Mouse (Mus musculus) limb, embryonic 13.5 days (tissue): ENCODE measurements around the gene Gab1. TPM values are rescaled to one million over a fixed set of nuclear protein-coding genes. Genes with fewer than 3 reads are reported as not detected.
"Not testable (repeated sequence)": the region's sequence is repeated elsewhere in the genome, so short reads cannot be mapped to it uniquely, and the experiment has no call there.

Experiments used
- ATAC-seq: fragments of 200-750 bp; cut with Nextera tagmentation; 2 replicates; pipeline ENCODE4 v1.8.0; 2017; ENCODE audit warnings: low read depth, moderate number of reproducible peaks, moderate TSS enrichment; ENCODE audit not compliant: low FRiP score
- H3K27ac ChIP-seq: fragments of 300-500 bp; sonication (generic); 2 replicates; pipeline ENCODE4 v1.5.1; 2015; ENCODE audit warnings: inconsistent platforms, mild to moderate bottlenecking, moderate library complexity
- H3K27me3 ChIP-seq: fragments of 300-500 bp; sonication (generic); 2 replicates; pipeline ENCODE4 v1.6.1; 2015; ENCODE audit warnings: mild to moderate bottlenecking, inconsistent platforms
- H3K36me3 ChIP-seq: fragments of 300-500 bp; sonication (generic); 2 replicates; pipeline ENCODE4 v1.6.1; 2015; ENCODE audit warnings: inconsistent platforms, mild to moderate bottlenecking, moderate library complexity
- H3K4me1 ChIP-seq: fragments of 300-500 bp; sonication (generic); 2 replicates; pipeline ENCODE4 v1.6.1; 2015; ENCODE audit warnings: inconsistent platforms
- H3K4me2 ChIP-seq: fragments of 300-500 bp; sonication (generic); replicated peaks from 2 replicates; pipeline ENCODE4 v1.6.1; 2015; ENCODE audit warnings: inconsistent platforms, mild to moderate bottlenecking, moderate library complexity
- H3K4me3 ChIP-seq: fragments of 300-500 bp; sonication (generic); 2 replicates; pipeline ENCODE4 v1.5.1; 2015; ENCODE audit warnings: moderate library complexity, mild to moderate bottlenecking, inconsistent platforms
- H3K9ac ChIP-seq: fragments of 300-500 bp; sonication (generic); 2 replicates; pipeline ENCODE4 v1.6.1; 2015; ENCODE audit warnings: mild to moderate bottlenecking, inconsistent platforms
- H3K9me3 ChIP-seq: fragments of 300-500 bp; sonication (generic); 2 replicates; pipeline ENCODE4 v1.6.1; 2016; ENCODE audit warnings: inconsistent platforms
- WGBS: fragments of 180-500 bp; shearing (Covaris S2); methylation state at CpG from one replicate; pipeline ENCODE4 v1.1.7; 2015; 5-methylcytosine and 5-hydroxymethylcytosine counted together
- polyA plus RNA-seq: library from polyadenylated mRNA; unstranded; fragments of >200 nt; fragmentation: Nextera tagmentation; extraction: Ambion mirVana; gene quantifications from 2 replicates; pipeline ENCODE4 v1.2.1, GENCODE M21; 2015

Gene Gab1
- polyA plus RNA-seq, 1 experiment from 2014 or later = 24.3 TPM

GRCm38 (mm10) chr8:80753017-80753715 lies 127.2 kb downstream of the Gab1 start:
- H3K4me2 ChIP-seq = no peak overlapping the region
- no peak overlapping the region for H3K9ac ChIP-seq
- H3K27ac ChIP-seq = no peak overlapping the region
- 28% methylated on average over 9 of the region's 9 CpGs for WGBS
- H3K36me3 ChIP-seq = no peaks in the 10 kb centered on the region
- ATAC-seq = no peak
- no peak overlapping the region for H3K4me3 ChIP-seq
- H3K9me3 ChIP-seq = no peaks in the 10 kb centered on the region
- H3K4me1 ChIP-seq = no peaks in the 10 kb centered on the region
- no peaks in the 10 kb centered on the region for H3K27me3 ChIP-seq

- Histone ChIP-seq H3K4me3 (no peak overlapping the region), H3K4me2 (no peak overlapping the region), H3K4me1 (no peaks in the 10 kb centered on the region), H3K9me3 (no peaks in the 10 kb centered on the region), H3K27ac (no peak overlapping the region), H3K36me3 (no peaks in the 10 kb centered on the region), H3K9ac (no peak overlapping the region), H3K27me3 (no peaks in the 10 kb centered on the region)
- ATAC-seq = no peak
- 82% methylated on average over 7 of the region's 7 CpGs for WGBS
These were observed 127.9 kb downstream of the Gab1 start for GRCm38 (mm10) chr8:80752429-80752828.

GRCm38 (mm10) chr8:80749091-80749490 lies 131.2 kb downstream of the Gab1 start:
- no peak overlapping the region for H3K9ac ChIP-seq
- WGBS = 91% methylated on average over 4 of the region's 4 CpGs
- no peaks in the 10 kb centered on the region for H3K36me3 ChIP-seq
- H3K27me3 ChIP-seq = no peaks in the 10 kb centered on the region
- H3K4me3 ChIP-seq = no peak overlapping the region
- H3K4me2 ChIP-seq = no peak overlapping the region
- no peaks in the 10 kb centered on the region for H3K4me1 ChIP-seq
- no peak for ATAC-seq
- H3K9me3 ChIP-seq = no peaks in the 10 kb centered on the region
- H3K27ac ChIP-seq = no peak overlapping the region

GRCm38 (mm10) chr8:80739932-80740331 lies 140.4 kb downstream of the Gab1 start:
- Histone ChIP-seq H3K9ac (peak overlapping the region; percentile 70), H3K4me1 (peaks cover 8% of the 10 kb centered on the region), H3K9me3 (no peaks in the 10 kb centered on the region), H3K36me3 (peaks cover 10% of the 10 kb centered on the region), H3K27me3 (no peaks in the 10 kb centered on the region), H3K27ac (peak overlapping the region; percentile 85), H3K4me3 (peak overlapping the region; percentile 95), H3K4me2 (peak overlapping the region; percentile 64)
- ATAC-seq = peak; percentile 42; the same call in 1 of the 2 replicates
- WGBS = 15% methylated on average over 14 of the region's 14 CpGs

GRCm38 (mm10) chr8:80739155-80739924 lies 141.0 kb downstream of the Gab1 start, which contains the start of gene Smarca5:
Gene Smarca5, minus strand, starts transcription at chr8:80739497.
- H3K4me1 ChIP-seq, H3K27me3 ChIP-seq, H3K9me3 ChIP-seq: not testable (repeated sequence)
- Histone ChIP-seq H3K27ac (peak within 1 kb of the TSS; percentile 99), H3K4me2 (peak within 1 kb of the TSS; percentile 93), H3K4me3 (peak within 1 kb of the TSS; percentile 95), H3K36me3 (peaks cover 13% of the 10 kb centered on the region), H3K9ac (peak within 1 kb of the TSS; percentile 95)
- ATAC-seq = peak; percentile 93
- 2% methylated on average over 76 of the region's 91 CpGs for WGBS

GRCm38 (mm10) chr8:80738388-80739154 lies 141.7 kb downstream of the Gab1 start:
- peak; percentile 42 for ATAC-seq
- under 1% methylated on average over 77 of the region's 84 CpGs for WGBS
- Histone ChIP-seq H3K27ac (peak overlapping the region; percentile 99), H3K36me3 (peaks cover 20% of the 10 kb centered on the region), H3K4me2 (peak overlapping the region; percentile 93), H3K9me3 (no peaks in the 10 kb centered on the region), H3K27me3 (no peaks in the 10 kb centered on the region), H3K4me3 (peak overlapping the region; percentile 95), H3K9ac (peak overlapping the region; percentile 95), H3K4me1 (peaks cover 8% of the 10 kb centered on the region)

- Histone ChIP-seq H3K9ac (peak overlapping the region; percentile 95), H3K4me2 (peak overlapping the region; percentile 93), H3K4me1 (peaks cover 8% of the 10 kb centered on the region), H3K36me3 (peaks cover 22% of the 10 kb centered on the region), H3K9me3 (no peaks in the 10 kb centered on the region), H3K4me3 (peak overlapping the region; percentile 95), H3K27me3 (no peaks in the 10 kb centered on the region), H3K27ac (peak overlapping the region; percentile 99)
- no peak for ATAC-seq
- under 1% methylated on average over 5 of the region's 5 CpGs for WGBS
These were observed 142.3 kb downstream of the Gab1 start for GRCm38 (mm10) chr8:80738046-80738387.

- H3K36me3 ChIP-seq = peaks cover 54% of the 10 kb centered on the region
- no peak for ATAC-seq
These were observed 148.0 kb downstream of the Gab1 start for GRCm38 (mm10) chr8:80732326-80732725.

GRCm38 (mm10) chr8:80714461-80714860 lies 165.9 kb downstream of the Gab1 start:
- Histone ChIP-seq H3K4me2 (no peak overlapping the region), H3K9me3 (no peaks in the 10 kb centered on the region), H3K4me1 (no peaks in the 10 kb centered on the region), H3K27me3 (no peaks in the 10 kb centered on the region), H3K9ac (no peak overlapping the region), H3K36me3 (peaks cover 65% of the 10 kb centered on the region), H3K27ac (no peak overlapping the region), H3K4me3 (no peak overlapping the region)
- 82% methylated on average over 1 of the region's 1 CpGs for WGBS
- no peak for ATAC-seq

More at GRCm38 (mm10) chr8:80732326-80732725, 148.0 kb downstream of the Gab1 start:
- Histone ChIP-seq H3K9ac (no peak overlapping the region), H3K4me1 (no peaks in the 10 kb centered on the region; the same call in 1 of the 2 replicates), H3K4me3 (no peak overlapping the region), H3K27me3 (no peaks in the 10 kb centered on the region), H3K4me2 (no peak overlapping the region), H3K27ac (no peak overlapping the region), H3K9me3 (no peaks in the 10 kb centered on the region)

Other genes starting within 250 kb of the Gab1 start
- 78.5 and 80.9 TPM in 2 replicates for gene Smarca5, start 141.0 kb downstream of the Gab1 start, polyA plus RNA-seq
- 17.9 and 19.2 TPM in 2 replicates for gene Usp38, start 134.4 kb upstream of the Gab1 start, polyA plus RNA-seq